Mouse (Mus musculus) thymus, adult 2 months (tissue): ENCODE results near the gene Stk19.

Experiments used
- CTCF ChIP-seq: fragments of 200-500 bp; IDR thresholded peaks from 2 replicates; pipeline ENCODE4 v1.5.1; 2012; ENCODE audit warnings: mild to moderate bottlenecking, control low read depth, low read length, moderate library complexity, borderline replicate concordance; ENCODE audit not compliant: control insufficient read depth, poor library complexity, insufficient read depth; ENCODE audit errors: extremely low read depth
- POLR2A ChIP-seq: fragments of 200-500 bp; IDR thresholded peaks from 2 replicates; pipeline ENCODE4 v1.6.1; 2012; ENCODE audit warnings: mild to moderate bottlenecking, low read length, control low read depth, moderate library complexity; ENCODE audit not compliant: control insufficient read depth, poor library complexity, insufficient read depth; ENCODE audit errors: extremely low read depth

DNA sequence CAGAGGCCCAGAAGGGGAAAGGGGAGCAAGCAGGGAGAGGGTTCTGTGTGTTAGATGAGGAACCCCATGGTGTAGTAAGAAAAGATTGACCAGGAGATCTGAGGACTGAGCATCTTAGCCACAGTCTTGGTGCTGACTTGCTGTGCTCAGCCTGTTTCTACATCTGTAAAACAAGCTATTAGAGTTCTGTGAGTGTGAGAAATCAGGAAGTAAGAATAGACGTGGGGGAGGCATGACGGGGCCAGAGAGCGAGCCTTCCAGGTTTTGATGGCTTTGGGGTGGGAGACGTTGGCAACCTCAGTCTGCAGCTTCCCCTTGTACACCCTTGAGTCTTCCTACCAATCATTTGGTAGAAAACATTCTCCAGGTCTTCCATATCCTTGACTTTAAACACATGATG, 21.9 kb upstream of the Stk19 start:
- TF ChIP-seq CTCF (no peak), POLR2A (no peak)
